Mouse (Mus musculus): Measurements from ENCODE around the gene Themis. TPM values are rescaled to one million over a fixed set of nuclear protein-coding genes. Genes with fewer than 3 reads are reported as not detected.

Themis gene
- polyA plus RNA-seq, 1 experiment = 0.15 TPM

DNA sequence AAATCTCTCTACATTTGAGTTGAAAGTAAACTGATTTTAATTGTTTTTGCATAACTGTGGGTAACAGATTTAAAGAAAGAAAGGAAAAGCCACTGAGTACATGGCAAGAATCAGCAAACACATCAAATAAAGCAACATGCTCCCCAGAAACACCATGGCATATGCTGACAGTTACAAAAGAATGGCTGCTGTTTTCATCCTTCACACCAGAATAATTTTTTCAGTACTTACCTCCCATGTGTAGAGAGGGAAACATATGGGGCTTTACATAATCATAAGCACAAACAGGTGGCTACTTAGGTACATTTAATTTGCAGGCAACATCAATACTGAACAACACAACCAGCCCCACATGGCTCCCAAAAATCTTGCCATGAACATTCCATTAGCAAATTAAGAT lies 86.8 kb downstream of the Themis start:
- no peaks in the 10 kb centered on the region for H3K4me1 ChIP-seq (ENCODE audit: control insufficient read depth, insufficient read depth, low read length)
- no peak overlapping the region for H3K4me3 ChIP-seq (replicated peaks; ENCODE audit: extremely low read depth, low read depth, low read length)
- DNase-seq = no peak
- no peak for TF ChIP-seq CTCF (IDR thresholded peaks at IDR 0.05; ENCODE audit: insufficient read depth, low read length)
- no peak for TF ChIP-seq POLR2A (IDR thresholded peaks at IDR 0.05; ENCODE audit: borderline replicate concordance, extremely low read depth, low read depth, low read length)

DNA sequence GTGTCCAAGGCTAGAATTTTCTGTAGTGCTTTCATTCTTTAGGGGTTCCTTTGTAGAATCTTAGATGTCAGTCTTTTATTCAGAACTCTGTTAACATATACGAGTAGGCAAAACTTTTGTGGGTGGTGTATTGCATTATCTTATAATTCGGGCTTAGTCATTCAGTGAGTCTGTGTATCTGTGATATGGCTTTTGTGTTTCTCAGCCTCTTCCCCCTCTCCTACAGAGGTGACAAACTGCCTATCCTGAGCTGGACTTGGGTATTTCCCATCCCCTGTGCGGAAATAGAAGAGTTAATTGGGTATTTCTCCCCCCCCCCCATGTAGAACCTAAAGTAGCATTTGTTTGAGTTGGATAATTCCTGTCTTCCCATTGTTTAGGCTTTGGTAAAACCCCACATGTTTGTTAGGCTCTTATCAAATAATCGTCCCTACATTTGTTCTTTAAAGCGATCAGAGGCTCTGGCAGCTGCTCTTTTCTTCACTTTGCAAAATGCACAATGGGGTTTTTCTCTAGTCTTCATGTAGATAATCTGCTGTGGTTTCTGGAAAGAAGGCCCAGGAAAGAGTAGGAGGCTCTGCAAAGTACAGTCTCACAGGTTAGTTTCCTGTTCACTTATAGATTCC lies 108.7 kb downstream of the Themis start:
- H3K4me1 ChIP-seq (ENCODE audit: control insufficient read depth, insufficient read depth, low read length) = no peaks in the 10 kb centered on the region
- H3K4me3 ChIP-seq (replicated peaks; ENCODE audit: extremely low read depth, low read depth, low read length) = no peak overlapping the region
- DNase-seq = no peak
- TF ChIP-seq POLR2A (IDR thresholded peaks at IDR 0.05; ENCODE audit: borderline replicate concordance, extremely low read depth, low read depth, low read length) = no peak
- no peak for TF ChIP-seq CTCF (IDR thresholded peaks at IDR 0.05; ENCODE audit: insufficient read depth, low read length)
- WGBS = 65% methylated on average over 5 of the region's 5 CpGs

DNA sequence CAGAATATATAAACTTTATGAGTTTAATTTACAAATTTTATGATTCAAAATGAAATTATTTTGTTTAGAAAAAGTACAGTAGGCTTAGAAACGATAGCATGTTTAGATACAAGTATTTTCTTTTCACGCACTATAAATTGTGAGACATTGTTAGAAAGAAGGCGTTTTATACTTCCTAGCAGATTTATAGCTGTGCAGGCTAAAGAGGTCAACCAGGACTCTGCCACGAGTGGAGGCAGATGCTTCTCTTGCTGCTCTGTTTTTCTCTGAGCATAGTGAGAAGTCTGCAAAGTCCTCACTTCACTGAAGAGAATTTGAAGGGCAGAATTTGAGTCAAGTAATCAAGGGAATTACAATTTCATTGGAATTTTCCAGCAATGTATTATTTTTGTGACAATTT lies 131.3 kb downstream of the Themis start:
- H3K4me3 ChIP-seq (replicated peaks; ENCODE audit: extremely low read depth, low read depth, low read length) = no peak overlapping the region
- TF ChIP-seq POLR2A (IDR thresholded peaks at IDR 0.05; ENCODE audit: borderline replicate concordance, extremely low read depth, low read depth, low read length) (no peak), CTCF (IDR thresholded peaks at IDR 0.05; ENCODE audit: insufficient read depth, low read length) (no peak)
- DNase-seq = no peak
- WGBS = 67% methylated on average over 4 of the region's 4 CpGs
- no peaks in the 10 kb centered on the region for H3K4me1 ChIP-seq (ENCODE audit: control insufficient read depth, insufficient read depth, low read length)

DNA sequence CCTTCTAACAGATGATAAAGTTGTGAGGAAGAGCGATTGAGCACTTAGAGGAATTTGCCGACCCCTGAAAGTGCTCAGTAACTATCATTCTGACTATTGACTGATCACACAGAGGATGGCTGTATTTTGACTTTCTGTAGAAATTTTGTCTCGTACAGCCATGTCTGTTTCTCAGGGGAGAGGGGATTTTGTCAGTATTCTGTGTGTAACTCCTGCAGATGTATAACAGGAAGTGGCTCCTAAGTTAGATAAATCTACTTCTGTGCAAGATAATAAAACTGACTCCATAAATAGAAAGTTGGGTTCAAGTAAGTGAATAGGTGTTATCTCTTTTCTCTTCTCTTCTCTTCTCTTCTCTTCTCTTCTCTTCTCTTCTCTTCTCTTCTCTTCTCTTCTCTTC lies 137.0 kb downstream of the Themis start:
- no peak for DNase-seq
- WGBS = 62% methylated on average over 3 of the region's 3 CpGs
- no peaks in the 10 kb centered on the region for H3K4me1 ChIP-seq (ENCODE audit: control insufficient read depth, insufficient read depth, low read length)
- H3K4me3 ChIP-seq (replicated peaks; ENCODE audit: extremely low read depth, low read depth, low read length) = no peak overlapping the region
- no peak for TF ChIP-seq CTCF (IDR thresholded peaks at IDR 0.05; ENCODE audit: insufficient read depth, low read length)
- TF ChIP-seq POLR2A (IDR thresholded peaks at IDR 0.05; ENCODE audit: borderline replicate concordance, extremely low read depth, low read depth, low read length) = no peak

DNA sequence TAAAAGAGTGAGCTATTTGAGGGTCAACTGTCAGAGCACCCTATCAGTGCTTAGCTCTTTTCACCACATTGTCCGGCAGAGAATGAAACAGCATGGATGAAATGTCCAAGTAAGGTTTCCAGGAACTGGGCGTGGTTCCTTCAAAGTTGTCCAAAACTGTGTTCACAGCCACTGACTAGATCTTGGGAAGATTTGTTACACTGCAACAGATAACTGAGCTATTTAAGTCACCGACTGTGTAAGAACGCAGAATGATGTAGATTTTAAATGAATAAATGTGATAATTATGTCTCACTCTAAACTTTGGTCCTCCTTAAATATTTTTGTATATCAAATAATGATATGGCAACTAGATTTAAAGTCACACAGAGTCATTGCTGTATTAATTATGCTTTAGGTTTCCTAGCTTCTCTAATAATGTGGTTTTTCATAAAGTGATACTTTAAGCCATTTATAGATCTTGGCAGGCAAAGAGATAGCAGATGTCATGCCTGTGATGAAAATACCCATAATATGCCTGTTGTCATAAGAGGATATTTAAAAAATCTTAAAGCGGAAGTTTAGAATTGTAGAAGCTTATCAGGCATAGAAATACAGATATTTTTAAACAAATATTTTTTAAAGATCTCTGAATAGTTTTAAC lies 143.9 kb downstream of the Themis start:
- H3K4me1 ChIP-seq (ENCODE audit: control insufficient read depth, insufficient read depth, low read length) = no peaks in the 10 kb centered on the region
- DNase-seq = no peak
- WGBS = 77% methylated on average over 5 of the region's 5 CpGs
- H3K4me3 ChIP-seq (replicated peaks; ENCODE audit: extremely low read depth, low read depth, low read length) = no peak overlapping the region
- TF ChIP-seq POLR2A (IDR thresholded peaks at IDR 0.05; ENCODE audit: borderline replicate concordance, extremely low read depth, low read depth, low read length) = no peak

DNA sequence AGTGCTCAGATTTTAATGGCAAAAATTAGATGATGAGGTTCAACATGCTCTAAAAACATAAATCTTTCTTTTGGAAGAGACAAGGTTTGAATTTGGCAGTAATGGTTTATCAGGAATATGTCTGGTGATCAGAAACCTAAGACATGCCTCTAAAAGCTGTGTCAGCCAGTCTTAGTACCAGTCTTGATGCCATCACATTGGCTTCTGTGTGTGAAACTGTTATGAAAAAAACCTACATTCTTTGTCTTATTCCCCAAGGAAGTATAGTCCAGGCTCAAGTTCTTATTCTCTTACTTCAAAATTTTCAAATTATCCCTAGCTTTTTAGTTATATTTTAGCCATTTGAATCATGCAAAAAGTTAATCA lies 144.4 kb downstream of the Themis start:
- DNase-seq = no peak
- TF ChIP-seq POLR2A (IDR thresholded peaks at IDR 0.05; ENCODE audit: borderline replicate concordance, extremely low read depth, low read depth, low read length) (no peak), CTCF (IDR thresholded peaks at IDR 0.05; ENCODE audit: insufficient read depth, low read length) (no peak)
- Histone ChIP-seq H3K4me1 (ENCODE audit: control insufficient read depth, insufficient read depth, low read length) (no peaks in the 10 kb centered on the region), H3K4me3 (replicated peaks; ENCODE audit: extremely low read depth, low read depth, low read length) (no peak overlapping the region)

DNA sequence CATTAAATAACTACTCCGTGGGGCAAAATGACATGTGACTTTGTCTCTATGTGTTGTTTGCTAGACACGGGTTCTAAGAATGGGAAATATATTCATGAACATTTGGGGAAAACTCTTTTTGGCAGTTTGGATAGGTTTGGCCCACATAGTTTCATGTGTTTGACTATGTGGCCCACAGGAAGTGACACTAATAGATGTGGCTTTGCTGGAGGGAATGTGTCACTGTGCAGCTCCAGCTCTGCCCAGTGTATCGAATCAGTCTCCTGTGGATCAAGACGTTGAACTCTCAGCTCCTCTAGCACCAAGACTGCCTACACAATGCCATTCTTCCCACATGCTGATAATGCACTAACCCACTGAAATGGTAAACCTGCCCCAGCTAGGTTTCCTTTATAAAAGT lies 148.0 kb downstream of the Themis start:
- no peak overlapping the region for H3K4me3 ChIP-seq (replicated peaks; ENCODE audit: extremely low read depth, low read depth, low read length)
- no peaks in the 10 kb centered on the region for H3K4me1 ChIP-seq (ENCODE audit: control insufficient read depth, insufficient read depth, low read length)
- 68% methylated on average over 4 of the region's 4 CpGs for WGBS
- TF ChIP-seq CTCF (IDR thresholded peaks at IDR 0.05; ENCODE audit: insufficient read depth, low read length) (no peak), POLR2A (IDR thresholded peaks at IDR 0.05; ENCODE audit: borderline replicate concordance, extremely low read depth, low read depth, low read length) (no peak)
- DNase-seq = no peak

DNA sequence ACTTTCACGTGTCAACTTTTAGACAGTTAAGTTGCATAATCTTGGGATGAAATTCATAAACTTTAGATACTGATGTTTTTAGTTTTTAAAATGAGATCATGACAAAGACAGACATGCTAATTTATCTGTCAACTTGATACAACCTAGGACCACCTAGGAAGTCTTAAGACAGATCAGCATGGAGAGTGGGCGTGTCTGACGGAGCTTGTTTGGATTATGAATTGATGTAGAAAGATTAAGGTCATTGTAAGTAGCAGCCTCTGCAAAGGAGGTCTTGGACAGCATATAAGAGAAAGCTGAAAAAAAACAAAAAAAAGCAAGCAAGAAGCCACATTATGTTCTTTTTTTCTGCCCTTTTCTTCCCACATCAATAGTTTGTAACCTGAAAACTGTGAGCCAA lies 154.2 kb downstream of the Themis start:
- no peak for DNase-seq
- H3K4me3 ChIP-seq (replicated peaks; ENCODE audit: extremely low read depth, low read depth, low read length) = no peak overlapping the region
- H3K4me1 ChIP-seq (ENCODE audit: control insufficient read depth, insufficient read depth, low read length) = no peaks in the 10 kb centered on the region
- 55% methylated on average over 3 of the region's 3 CpGs for WGBS
- TF ChIP-seq CTCF (IDR thresholded peaks at IDR 0.05; ENCODE audit: insufficient read depth, low read length) (no peak), POLR2A (IDR thresholded peaks at IDR 0.05; ENCODE audit: borderline replicate concordance, extremely low read depth, low read depth, low read length) (no peak)

DNA sequence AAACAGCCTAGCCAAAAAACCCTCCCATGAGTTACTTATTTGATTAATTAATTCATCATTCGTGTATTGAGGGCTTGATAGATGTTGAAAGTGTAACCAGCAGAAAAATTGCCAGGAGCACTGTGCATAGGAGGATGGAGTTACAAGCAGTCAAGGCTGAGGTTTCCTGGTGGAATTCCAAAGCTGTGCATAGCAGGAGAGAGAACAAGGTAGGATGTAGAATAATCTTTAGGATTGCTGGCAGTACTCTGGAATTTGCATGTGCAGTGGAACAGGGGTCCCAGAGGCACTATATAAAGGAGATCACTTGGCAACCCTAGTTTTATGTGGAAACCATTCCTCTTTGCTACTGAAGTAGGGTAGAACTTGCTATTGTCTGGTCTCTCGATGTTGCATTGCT lies 174.4 kb downstream of the Themis start:
- no peak for TF ChIP-seq POLR2A (IDR thresholded peaks at IDR 0.05; ENCODE audit: borderline replicate concordance, extremely low read depth, low read depth, low read length)
- no peak overlapping the region for H3K4me3 ChIP-seq (replicated peaks; ENCODE audit: extremely low read depth, low read depth, low read length)
- no peak for DNase-seq
- WGBS = 66% methylated on average over 2 of the region's 2 CpGs
- no peaks in the 10 kb centered on the region for H3K4me1 ChIP-seq (ENCODE audit: control insufficient read depth, insufficient read depth, low read length)

Data from lung, adult 2 months (tissue).